8 mouse cellular contexts compared by ENCODE assay signal in genomic region chr9:66918672-66919330, GRCm38 (mm10). TPM values are rescaled to one million over a fixed set of nuclear protein-coding genes. Genes with fewer than 3 reads are reported as not detected.
DNase-seq lines count a peak whose midpoint lies in the region; ATAC-seq and TF ChIP-seq lines count a peak whose summit lies in the region.

No protein-coding gene starts in this region.

- WGBS in forebrain, embryonic 15.5 days, result 1% methylated on average over 27 of the region's 27 CpGs
- WGBS in intestine, postnatal 0 days, result 2% methylated on average over 27 of the region's 27 CpGs

- TF ChIP-seq CTCF in intestine, postnatal 0 days (IDR thresholded peaks at IDR 0.05; ENCODE audit: low read depth), result no peak

- H3K27ac ChIP-seq in ES-E14 (ENCODE audit: insufficient read depth, low read depth, low read length, poor library complexity, severe bottlenecking), result no peak overlapping the region
- peak overlapping the region; percentile 80 for H3K27ac ChIP-seq in forebrain, embryonic 15.5 days (replicated peaks)
- H3K27ac ChIP-seq in intestine, postnatal 0 days (ENCODE audit: low read depth, low read length), result peak overlapping the region; percentile 86

- H3K36me3 ChIP-seq in ES-E14 (ENCODE audit: control insufficient read depth, insufficient read depth, low read length, poor library complexity, severe bottlenecking), result no peaks in the 10 kb centered on the region
- H3K36me3 ChIP-seq in forebrain, embryonic 15.5 days, result no peaks in the 10 kb centered on the region
- H3K36me3 ChIP-seq in intestine, postnatal 0 days (ENCODE audit: control insufficient read depth, insufficient read depth), result no peaks in the 10 kb centered on the region

- peak overlapping the region; percentile 84 for H3K4me2 ChIP-seq in forebrain, embryonic 15.5 days (replicated peaks)
- H3K4me2 ChIP-seq in intestine, postnatal 0 days (replicated peaks; ENCODE audit: low read depth), result peak overlapping the region; percentile 72

- in situ Hi-C loops in ES-E14 (cut with MboI; ENCODE audit: low sequenced_read_pairs in 2 of 2, unreplicated experiment in 2 of 2), result no loop called here

- 0 out of 4 replicates have a peak, but pooled peaks cover 0 to 2% of the 10 kb centered on the region in 2 experiments for H3K4me1 ChIP-seq in ES-E14 (ENCODE audit: control insufficient read depth in 2 of 2, insufficient read depth in 2 of 2, low read length in 2 of 2, poor library complexity in 1 of 2)
- peaks cover 53% of the 10 kb centered on the region for H3K4me1 ChIP-seq in forebrain, embryonic 15.5 days
- peaks cover 22% of the 10 kb centered on the region for H3K4me1 ChIP-seq in intestine, postnatal 0 days (replicated peaks; ENCODE audit: control insufficient read depth, insufficient read depth, low read length)

- H3K9me3 ChIP-seq in ES-E14 (ENCODE audit: control insufficient read depth, insufficient read depth, low read depth, low read length), result no peaks in the 10 kb centered on the region
- no peaks in the 10 kb centered on the region for H3K9me3 ChIP-seq in forebrain, embryonic 15.5 days
- H3K9me3 ChIP-seq in intestine, postnatal 0 days (ENCODE audit: control insufficient read depth), result no peaks in the 10 kb centered on the region

- ATAC-seq in forebrain, embryonic 15.5 days (replicated peaks), result no peak
- no peak for ATAC-seq in intestine, postnatal 0 days
- ATAC-seq in erythroid progenitor cell, adult 5-6 weeks (replicated peaks; ENCODE audit: low FRiP score, poor library complexity, severe bottlenecking), result no peak

- peak overlapping the region; percentile 93 to 98 for H3K4me3 ChIP-seq in ES-E14 (ENCODE audit: insufficient read depth in 1 of 2, low read depth in 1 of 2, low read length in 2 of 2, poor library complexity in 1 of 2, severe bottlenecking in 1 of 2)
- H3K4me3 ChIP-seq in forebrain, embryonic 15.5 days, result peak overlapping the region; percentile 61
- peak overlapping the region; percentile 91 for H3K4me3 ChIP-seq in intestine, postnatal 0 days (ENCODE audit: low read depth, low read length)

- intact Hi-C loops in heart, postnatal 25 days (cut with DNase I), result loop anchor here (5.0 kb wide), 1 partner anchor 42 kb away; no protein-coding TSS in a partner anchor

- peak; percentile 54 to 59 for DNase-seq in heart, adult 18-20 months
- no peak for DNase-seq in heart, postnatal 25 days (ENCODE audit: low spot score)
- DNase-seq in ES-E14 (ENCODE audit: low read depth, low spot score), result no peak
- DNase-seq in neural tube, embryonic 10.5 days (ENCODE audit: extremely low spot score, low spot score), result peak; percentile 38
- DNase-seq in adrenal gland, postnatal 36 days, result no peak

- no peaks in the 10 kb centered on the region for H3K27me3 ChIP-seq in forebrain, embryonic 15.5 days
- no peaks in the 10 kb centered on the region for H3K27me3 ChIP-seq in intestine, postnatal 0 days (replicated peaks; ENCODE audit: control insufficient read depth, insufficient read depth, low read length)

- H3K9ac ChIP-seq in ES-E14 (ENCODE audit: insufficient read depth, low read depth, low read length, poor library complexity, severe bottlenecking), result peak overlapping the region; percentile 77
- H3K9ac ChIP-seq in forebrain, embryonic 15.5 days (replicated peaks), result peak overlapping the region; percentile 80
- peak overlapping the region; percentile 73 for H3K9ac ChIP-seq in intestine, postnatal 0 days (ENCODE audit: low read depth, low read length)

TF ChIP-seq in ES-E14, 5 proteins besides CTCF, POLR2A, EP300 and RAD21:
- TF ChIP-seq ZC3H11A (IDR thresholded peaks at IDR 0.05; ENCODE audit: borderline replicate concordance, low read depth, low read length) (no peak), ZNF384 (IDR thresholded peaks at IDR 0.05; ENCODE audit: low read depth, low read length) (no peak), HCFC1 (IDR thresholded peaks at IDR 0.05; ENCODE audit: borderline replicate concordance, insufficient read depth, low read length) (no peak), MAFK (IDR thresholded peaks at IDR 0.05; ENCODE audit: insufficient read depth, low read depth, low read length) (no peak), CHD2 (IDR thresholded peaks at IDR 0.05; ENCODE audit: low read depth, low read length) (no peak)

RNA-seq across cellular contexts. Expression of gene Rab8b, which starts 0.7 kb away (rescaled TPM):
- 10 to 100 TPM in 1 of 2 experiments, 1 to 10 TPM in 1; 8.8 to 10.4 TPM for total RNA-seq in heart, adult 18-20 months (2021)
- 1 to 10 TPM; 8.9 to 9.9 TPM for total RNA-seq in heart, postnatal 25 days (2021)
- total RNA-seq in ES-E14 (2012; rRNA removed), result 7.0 and 7.9 TPM in 2 replicates
- polyA plus RNA-seq in forebrain, embryonic 15.5 days (2015; fragmentation: Nextera tagmentation; extraction: Ambion mirVana), result 39.7 and 40.6 TPM in 2 replicates
- 16.2 and 18.9 TPM in 2 replicates for polyA plus RNA-seq in intestine, postnatal 0 days (2015; fragmentation: Nextera tagmentation; extraction: Ambion mirVana)
- 98.7 and 104 TPM in 2 replicates for total RNA-seq in erythroid progenitor cell, adult 5-6 weeks (2015; ENCODE audit: low replicate concordance)
- total RNA-seq in erythroid progenitor cell, adult 5-6 weeks (2017; ENCODE audit: low replicate concordance), result 113 and 121 TPM in 2 replicates
- total RNA-seq in adrenal gland, postnatal 36 days (2021), result 10 to 100 TPM; 18.9 to 21.9 TPM

RNA-seq across cellular contexts. Expression of gene Rps27l, which starts 27.1 kb away (rescaled TPM):
- 100 to 1,000 TPM; 151 to 172 TPM for total RNA-seq in heart, adult 18-20 months (2021)
- 100 to 1,000 TPM; 180 to 195 TPM for total RNA-seq in heart, postnatal 25 days (2021)
- total RNA-seq in ES-E14 (2012; rRNA removed), result 767 and 917 TPM in 2 replicates
- 333 and 363 TPM in 2 replicates for polyA plus RNA-seq in forebrain, embryonic 15.5 days (2015; fragmentation: Nextera tagmentation; extraction: Ambion mirVana)
- polyA plus RNA-seq in intestine, postnatal 0 days (2015; fragmentation: Nextera tagmentation; extraction: Ambion mirVana), result 712 and 778 TPM in 2 replicates
- total RNA-seq in erythroid progenitor cell, adult 5-6 weeks (2015; ENCODE audit: low replicate concordance), result 98.9 and 165 TPM in 2 replicates
- total RNA-seq in erythroid progenitor cell, adult 5-6 weeks (2017; ENCODE audit: low replicate concordance), result 37.9 and 53.8 TPM in 2 replicates
- 100 to 1,000 TPM; 270 to 313 TPM for total RNA-seq in adrenal gland, postnatal 36 days (2021)

RNA-seq across cellular contexts. Expression of gene Lactb, which starts 56.5 kb away (rescaled TPM):
- total RNA-seq in heart, adult 18-20 months (2021), result 10 to 100 TPM; 23.2 to 24.4 TPM
- total RNA-seq in heart, postnatal 25 days (2021), result 10 to 100 TPM; 21.2 to 22.5 TPM
- 7.0 and 10.0 TPM in 2 replicates for total RNA-seq in ES-E14 (2012; rRNA removed)
- 9.6 and 9.7 TPM in 2 replicates for polyA plus RNA-seq in forebrain, embryonic 15.5 days (2015; fragmentation: Nextera tagmentation; extraction: Ambion mirVana)
- polyA plus RNA-seq in intestine, postnatal 0 days (2015; fragmentation: Nextera tagmentation; extraction: Ambion mirVana), result 14.9 and 17.2 TPM in 2 replicates
- total RNA-seq in erythroid progenitor cell, adult 5-6 weeks (2015; ENCODE audit: low replicate concordance), result 8.8 and 18.7 TPM in 2 replicates
- 7.7 and 12.5 TPM in 2 replicates for total RNA-seq in erythroid progenitor cell, adult 5-6 weeks (2017; ENCODE audit: low replicate concordance)
- total RNA-seq in adrenal gland, postnatal 36 days (2021), result 10 to 100 TPM; 16.9 to 20.5 TPM

Comparison
In these comparisons a context has a peak if more than half of its experiments do, and no peak if none do; other contexts are left out.
1. DNase-seq: peak in heart, adult 18-20 months (2 of 2) and neural tube, embryonic 10.5 days (single experiment); none in heart, postnatal 25 days (single experiment), ES-E14 (single experiment) and adrenal gland, postnatal 36 days (0 of 2).
2. RNA of gene Rab8b, which starts 0.7 kb away (total RNA-seq): 98.7 to 121 TPM in erythroid progenitor cell, adult 5-6 weeks; 18.9 to 21.9 TPM in adrenal gland, postnatal 36 days, 8.8 to 10.4 TPM in heart, adult 18-20 months, 8.9 to 9.9 TPM in heart, postnatal 25 days and 7.0 to 7.9 TPM in ES-E14; every median in the first group is over 4 times any median in the second.
3. Peak in every context shown above with its lines, with median percentiles within 50 percentile points of each other: H3K4me3 ChIP-seq and H3K9ac ChIP-seq.